Mouse (Mus musculus): Measurements from ENCODE around the gene Dmrta2. TPM values are rescaled to one million over a fixed set of nuclear protein-coding genes. Genes with fewer than 3 reads are reported as not detected.
A peak's percentile ranks its signal among the peaks of the same experiment; 100 is the strongest.

Dmrta2 gene
- polyA plus RNA-seq, 1 experiment: 0.13 TPM

DNA sequence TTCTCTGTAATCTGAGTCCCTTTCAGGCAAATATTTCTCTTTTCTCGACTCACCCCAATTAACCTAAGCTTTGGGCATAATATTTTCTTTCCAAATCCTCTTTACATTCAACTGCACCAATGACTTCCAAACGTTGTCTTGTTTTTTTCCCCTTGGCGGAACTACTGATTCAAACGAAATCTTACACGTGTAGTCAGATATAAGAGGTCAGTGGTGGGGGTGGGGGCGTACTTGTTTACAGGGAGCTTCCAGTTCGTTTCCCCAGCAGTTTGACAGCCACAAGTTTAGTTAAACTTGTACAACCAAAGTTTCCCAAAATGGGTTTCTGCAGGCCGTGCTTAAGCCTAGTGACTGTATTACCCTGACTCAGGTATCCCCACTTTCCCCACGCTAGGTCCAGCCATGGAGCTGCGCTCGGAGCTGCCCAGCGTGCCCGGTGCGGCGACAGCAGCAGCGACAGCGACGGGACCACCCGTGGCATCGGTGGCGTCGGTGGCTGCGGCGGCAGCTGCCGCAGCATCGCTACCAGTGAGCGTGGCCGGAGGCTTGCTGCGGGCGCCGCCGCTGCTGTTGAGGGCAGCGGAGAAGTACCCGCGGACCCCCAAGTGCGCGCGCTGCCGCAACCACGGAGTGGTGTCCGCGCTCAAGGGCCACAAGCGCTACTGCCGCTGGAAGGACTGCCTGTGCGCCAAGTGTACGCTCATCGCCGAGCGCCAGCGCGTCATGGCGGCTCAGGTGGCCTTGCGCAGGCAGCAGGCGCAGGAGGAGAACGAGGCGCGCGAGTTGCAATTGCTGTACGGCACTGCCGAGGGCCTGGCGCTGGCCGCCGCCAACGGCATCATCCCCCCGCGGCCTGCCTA is 1.8 kb downstream of the Dmrta2 start:
- DNase-seq: no peak
- Histone ChIP-seq H3K4me1 (ENCODE audit: control insufficient read depth, insufficient read depth, low read length) (no peaks in the 10 kb centered on the region), H3K4me3 (ENCODE audit: insufficient read depth, low read depth, low read length) (no peak overlapping the region), H3K27ac (ENCODE audit: insufficient read depth, low read depth, low read length) (no peak overlapping the region), H3K27me3 (replicated peaks; ENCODE audit: control insufficient read depth, insufficient read depth, low read length) (peaks cover 35% of the 10 kb centered on the region), H3K36me3 (ENCODE audit: control insufficient read depth, insufficient read depth, low read length) (no peaks in the 10 kb centered on the region)
- no peak for TF ChIP-seq POLR2A (IDR thresholded peaks at IDR 0.05; ENCODE audit: low read depth, low read length)
- no peak for TF ChIP-seq CTCF (conservative IDR thresholded peaks at IDR 0.05; ENCODE audit: insufficient read depth, insufficient read length, low read depth, low read length)
- 6% methylated on average over 66 of the region's 66 CpGs for WGBS

DNA sequence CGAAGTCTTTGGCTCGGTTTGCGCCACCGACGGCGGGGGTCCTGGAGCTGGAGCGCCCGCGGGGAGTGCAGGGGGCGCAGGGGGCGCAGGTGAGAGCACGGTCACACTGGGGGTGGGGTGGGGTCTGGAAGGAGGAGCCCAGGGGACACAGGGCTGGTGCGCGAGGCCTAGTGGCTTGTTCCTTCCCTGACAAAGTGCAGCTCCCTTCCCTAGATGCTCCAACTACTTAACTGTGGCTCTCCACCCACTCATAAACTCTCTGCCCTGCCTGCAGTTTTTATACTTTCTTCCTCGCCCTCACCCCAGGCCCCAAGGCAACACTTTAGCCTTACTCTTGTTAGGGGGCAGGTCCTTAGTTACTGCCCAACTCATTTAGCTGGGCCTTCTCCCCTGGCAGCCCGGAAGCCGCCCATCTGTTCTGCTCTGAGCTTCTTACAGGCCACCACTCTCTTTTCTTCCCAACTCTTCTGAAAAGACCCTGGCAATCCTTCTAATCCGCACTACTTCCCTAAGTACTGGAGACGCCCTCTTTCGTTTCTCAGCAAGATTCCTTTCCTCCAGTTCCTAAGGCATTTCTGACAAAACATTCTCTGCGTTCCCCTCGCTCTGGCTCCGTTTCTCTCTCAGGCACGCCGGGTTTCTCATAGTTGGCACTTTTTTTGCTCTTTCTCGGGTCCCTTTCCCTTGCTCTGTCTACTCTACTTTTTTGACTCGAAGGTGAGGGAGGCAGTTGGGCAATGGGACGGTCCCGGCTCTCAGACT is 2.6 kb downstream of the Dmrta2 start:
- 25% methylated on average over 29 of the region's 29 CpGs for WGBS
- no peaks in the 10 kb centered on the region for H3K36me3 ChIP-seq (ENCODE audit: control insufficient read depth, insufficient read depth, low read length)
- no peak overlapping the region for H3K4me3 ChIP-seq (ENCODE audit: insufficient read depth, low read depth, low read length)
- no peak overlapping the region for H3K27ac ChIP-seq (ENCODE audit: insufficient read depth, low read depth, low read length)
- no peak for TF ChIP-seq CTCF (conservative IDR thresholded peaks at IDR 0.05; ENCODE audit: insufficient read depth, insufficient read length, low read depth, low read length)
- TF ChIP-seq POLR2A (IDR thresholded peaks at IDR 0.05; ENCODE audit: low read depth, low read length): no peak
- no peaks in the 10 kb centered on the region for H3K4me1 ChIP-seq (ENCODE audit: control insufficient read depth, insufficient read depth, low read length)
- no peak for DNase-seq
- peaks cover 38% of the 10 kb centered on the region for H3K27me3 ChIP-seq (replicated peaks; ENCODE audit: control insufficient read depth, insufficient read depth, low read length)

DNA sequence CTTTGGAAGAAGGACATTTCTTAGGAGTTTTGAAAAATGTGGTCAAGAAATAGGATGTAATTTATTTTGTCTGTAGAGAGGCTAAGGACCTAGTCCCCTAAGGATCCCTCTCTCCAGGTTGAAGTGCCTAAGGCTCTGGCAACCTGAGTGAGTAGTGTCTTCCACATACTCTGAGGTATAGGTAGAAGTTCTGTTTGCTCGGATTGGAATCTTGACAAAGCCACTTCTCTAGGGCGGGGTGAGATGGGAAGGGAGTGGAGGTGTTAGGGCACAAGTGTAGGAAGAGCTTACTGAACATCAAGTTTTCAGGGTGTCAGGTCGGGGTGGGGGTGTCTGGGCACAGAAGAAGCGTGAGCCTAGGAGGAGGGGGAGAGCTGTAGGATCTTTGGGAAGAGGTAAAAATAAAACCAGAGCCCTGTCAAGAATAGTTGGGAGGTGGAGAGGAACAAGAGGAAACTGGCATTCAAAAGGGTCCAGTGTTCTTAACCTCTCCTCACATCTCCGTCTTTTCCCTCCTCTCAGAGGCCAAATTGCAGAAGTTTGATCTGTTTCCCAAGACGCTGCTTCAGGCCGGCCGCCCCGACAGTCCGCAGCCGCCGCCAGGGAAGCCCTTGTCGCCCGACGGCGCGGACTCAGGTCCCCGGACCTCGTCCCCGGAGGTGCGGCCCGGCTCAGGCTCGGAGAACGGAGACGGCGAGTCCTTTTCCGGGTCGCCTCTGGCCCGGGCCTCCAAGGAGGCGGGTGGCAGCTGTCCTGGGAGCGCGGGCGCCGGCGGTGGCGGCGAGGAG is 3.4 kb downstream of the Dmrta2 start:
- WGBS: 10% methylated on average over 36 of the region's 37 CpGs
- Histone ChIP-seq H3K4me3 (ENCODE audit: insufficient read depth, low read depth, low read length) (no peak overlapping the region), H3K36me3 (ENCODE audit: control insufficient read depth, insufficient read depth, low read length) (no peaks in the 10 kb centered on the region), H3K4me1 (ENCODE audit: control insufficient read depth, insufficient read depth, low read length) (no peaks in the 10 kb centered on the region), H3K27ac (ENCODE audit: insufficient read depth, low read depth, low read length) (no peak overlapping the region), H3K27me3 (replicated peaks; ENCODE audit: control insufficient read depth, insufficient read depth, low read length) (peaks cover 37% of the 10 kb centered on the region)
- no peak for DNase-seq
- TF ChIP-seq CTCF (conservative IDR thresholded peaks at IDR 0.05; ENCODE audit: insufficient read depth, insufficient read length, low read depth, low read length) (no peak), POLR2A (IDR thresholded peaks at IDR 0.05; ENCODE audit: low read depth, low read length) (no peak)

DNA sequence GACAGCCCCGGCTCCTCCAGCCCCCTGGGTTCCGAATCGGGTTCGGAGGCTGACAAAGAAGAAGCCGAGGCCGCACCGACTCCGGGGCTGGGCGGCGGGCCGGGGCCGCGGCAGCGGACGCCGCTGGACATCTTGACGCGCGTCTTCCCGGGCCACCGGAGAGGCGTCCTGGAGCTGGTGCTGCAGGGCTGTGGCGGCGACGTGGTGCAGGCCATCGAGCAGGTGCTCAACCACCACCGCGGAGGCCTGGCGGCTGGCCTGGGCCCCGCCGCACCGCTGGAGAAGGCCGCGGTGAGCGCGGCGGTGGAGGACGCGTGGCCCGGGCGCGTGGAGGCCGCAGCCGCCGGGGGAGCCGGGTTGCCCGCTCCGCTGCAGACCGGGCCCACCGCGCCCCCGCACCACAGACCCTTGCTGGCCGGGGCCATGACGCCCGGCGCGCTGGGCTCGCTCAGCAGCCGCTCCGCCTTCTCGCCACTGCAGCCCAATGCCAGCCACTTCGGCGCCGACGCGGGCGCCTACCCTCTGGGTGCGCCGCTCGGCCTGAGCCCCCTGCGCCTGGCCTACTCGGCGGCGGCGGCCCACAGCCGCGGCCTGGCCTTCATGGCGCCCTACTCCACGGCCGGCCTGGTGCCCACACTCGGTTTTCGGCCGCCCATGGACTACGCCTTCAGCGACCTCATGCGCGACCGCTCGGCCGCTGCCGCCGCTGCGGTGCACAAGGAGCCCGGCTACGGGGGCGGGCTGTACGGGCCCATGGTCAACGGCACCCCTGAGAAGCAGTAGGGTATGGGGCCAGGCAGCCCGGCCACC is 4.2 kb downstream of the Dmrta2 start:
- TF ChIP-seq CTCF (conservative IDR thresholded peaks at IDR 0.05; ENCODE audit: insufficient read depth, insufficient read length, low read depth, low read length) (no peak), POLR2A (IDR thresholded peaks at IDR 0.05; ENCODE audit: low read depth, low read length) (no peak)
- 6% methylated on average over 98 of the region's 99 CpGs for WGBS
- H3K4me3 ChIP-seq (ENCODE audit: insufficient read depth, low read depth, low read length): peak overlapping the region; percentile 11; the same call in 1 of the 2 replicates
- H3K27ac ChIP-seq (ENCODE audit: insufficient read depth, low read depth, low read length): no peak overlapping the region
- no peaks in the 10 kb centered on the region for H3K36me3 ChIP-seq (ENCODE audit: control insufficient read depth, insufficient read depth, low read length)
- peaks cover 33% of the 10 kb centered on the region for H3K27me3 ChIP-seq (replicated peaks; ENCODE audit: control insufficient read depth, insufficient read depth, low read length)
- no peak for DNase-seq
- no peaks in the 10 kb centered on the region for H3K4me1 ChIP-seq (ENCODE audit: control insufficient read depth, insufficient read depth, low read length)

DNA sequence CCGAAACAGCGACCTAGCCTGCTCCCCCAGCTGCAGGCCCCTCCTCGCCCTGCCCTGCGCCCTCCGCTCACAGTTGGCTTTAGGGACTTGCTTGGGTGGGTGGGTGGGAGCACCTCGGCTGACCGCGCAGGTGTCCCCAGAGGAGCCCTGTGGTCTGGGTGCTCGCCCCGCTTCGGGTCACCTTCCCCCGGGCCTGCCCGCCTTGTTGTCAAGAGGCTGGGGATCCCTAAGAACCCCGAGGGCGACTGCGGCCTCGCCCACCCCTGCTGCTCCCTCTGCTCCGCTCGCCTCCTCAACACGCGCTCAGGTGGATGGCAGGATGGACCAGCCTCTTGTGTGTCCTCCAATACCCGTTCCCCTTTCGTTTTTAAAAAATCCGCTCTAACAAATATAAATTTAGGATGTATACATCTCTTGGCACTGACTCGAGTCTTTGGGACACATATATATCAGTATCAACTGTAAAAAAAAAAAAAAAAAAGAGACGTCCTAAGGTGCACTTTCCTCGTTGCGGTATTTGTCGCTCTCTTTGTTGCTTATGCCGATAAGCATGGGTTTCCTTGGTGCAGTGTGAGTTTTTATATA is 4.9 kb downstream of the Dmrta2 start:
- no peak for TF ChIP-seq CTCF (conservative IDR thresholded peaks at IDR 0.05; ENCODE audit: insufficient read depth, insufficient read length, low read depth, low read length)
- no peak for TF ChIP-seq POLR2A (IDR thresholded peaks at IDR 0.05; ENCODE audit: low read depth, low read length)
- no peak for DNase-seq
- H3K4me1 ChIP-seq (ENCODE audit: control insufficient read depth, insufficient read depth, low read length): no peaks in the 10 kb centered on the region
- H3K4me3 ChIP-seq (ENCODE audit: insufficient read depth, low read depth, low read length): no peak overlapping the region
- WGBS: 13% methylated on average over 30 of the region's 30 CpGs
- no peaks in the 10 kb centered on the region for H3K36me3 ChIP-seq (ENCODE audit: control insufficient read depth, insufficient read depth, low read length)
- no peak overlapping the region for H3K27ac ChIP-seq (ENCODE audit: insufficient read depth, low read depth, low read length)
- peaks cover 33% of the 10 kb centered on the region for H3K27me3 ChIP-seq (replicated peaks; ENCODE audit: control insufficient read depth, insufficient read depth, low read length)

Data from kidney, adult 2 months (tissue).